In genomic region chr15:94590083-94590482, GRCm38 (mm10) we compare ENCODE assay signal across 8 mouse cellular contexts. TPM values are rescaled to one million over a fixed set of nuclear protein-coding genes. Genes with fewer than 3 reads are reported as not detected.
DNase-seq lines count a peak whose midpoint lies in the region; ATAC-seq and TF ChIP-seq lines count a peak whose summit lies in the region.

No protein-coding gene starts in this region.

- H3K36me3 ChIP-seq in kidney, adult 2 months (ENCODE audit: control insufficient read depth, insufficient read depth, low read length): 0 out of 2 replicates have a peak, but pooled peaks cover under 1% of the 10 kb centered on the region
- peaks cover 11% of the 10 kb centered on the region for H3K36me3 ChIP-seq in hindbrain, embryonic 14.5 days (replicated peaks; ENCODE audit: control insufficient read depth, insufficient read depth)
- H3K36me3 ChIP-seq in midbrain, embryonic 14.5 days (ENCODE audit: control insufficient read depth, insufficient read depth, low read length): peaks cover 10% of the 10 kb centered on the region

- TF ChIP-seq CTCF in kidney, adult 2 months (conservative IDR thresholded peaks at IDR 0.05; ENCODE audit: insufficient read depth, insufficient read length, low read depth, low read length): no peak

- no peaks in the 10 kb centered on the region for H3K27me3 ChIP-seq in kidney, adult 2 months (replicated peaks; ENCODE audit: control insufficient read depth, insufficient read depth, low read length)
- no peaks in the 10 kb centered on the region for H3K27me3 ChIP-seq in hindbrain, embryonic 14.5 days (ENCODE audit: control insufficient read depth, insufficient read depth, low read length)
- no peaks in the 10 kb centered on the region for H3K27me3 ChIP-seq in midbrain, embryonic 14.5 days (ENCODE audit: control insufficient read depth, insufficient read depth, low read length)

- peak overlapping the region; percentile 66; the same call in 1 of the 2 replicates for H3K27ac ChIP-seq in kidney, adult 2 months (ENCODE audit: insufficient read depth, low read depth, low read length)
- no peak overlapping the region for H3K27ac ChIP-seq in brown adipose tissue, adult 24 weeks (replicated peaks; ENCODE audit: low read depth, low read length)
- peak overlapping the region; percentile 55; the same call in 1 of the 2 replicates for H3K27ac ChIP-seq in hindbrain, embryonic 14.5 days
- peak overlapping the region; percentile 66; the same call in 1 of the 2 replicates for H3K27ac ChIP-seq in midbrain, embryonic 14.5 days (replicated peaks; ENCODE audit: low read depth, low read length)

- peak overlapping the region; percentile 64 for H3K4me3 ChIP-seq in kidney, adult 2 months (ENCODE audit: insufficient read depth, low read depth, low read length)
- peak overlapping the region; percentile 54 for H3K4me3 ChIP-seq in brown adipose tissue, adult 24 weeks (ENCODE audit: insufficient read depth, low read depth, low read length)
- peak overlapping the region; percentile 75 for H3K4me3 ChIP-seq in hindbrain, embryonic 14.5 days (replicated peaks; ENCODE audit: low read length)
- H3K4me3 ChIP-seq in midbrain, embryonic 14.5 days (replicated peaks; ENCODE audit: low read depth, low read length): peak overlapping the region; percentile 94

- WGBS in kidney, adult 2 months: 9% methylated on average over 8 of the region's 8 CpGs
- 11% methylated on average over 8 of the region's 8 CpGs for WGBS in hindbrain, embryonic 14.5 days
- WGBS in midbrain, embryonic 14.5 days: 13% methylated on average over 8 of the region's 8 CpGs

- DNase-seq in kidney, adult 2 months: no peak
- no peak for DNase-seq in kidney, adult 9 months
- no peak for DNase-seq in hindbrain, embryonic 14.5 days (ENCODE audit: low spot score)
- no peak for DNase-seq in midbrain, embryonic 14.5 days
- DNase-seq in thymus, postnatal 0 days (ENCODE audit: low spot score): no peak
- no peak for DNase-seq in gastrocnemius, postnatal 4 days (ENCODE audit: low spot score in 2 of 2)
- DNase-seq in embryo, embryonic 11 days: no peak

- TF ChIP-seq POLR2A in kidney, adult 2 months (IDR thresholded peaks at IDR 0.05; ENCODE audit: low read depth, low read length): no peak

- peak overlapping the region; percentile 57 for H3K4me2 ChIP-seq in hindbrain, embryonic 14.5 days (replicated peaks)
- peak overlapping the region; percentile 55 for H3K4me2 ChIP-seq in midbrain, embryonic 14.5 days (ENCODE audit: low read length)

- ATAC-seq in hindbrain, embryonic 14.5 days (ENCODE audit: low FRiP score): peak; percentile 28; the same call in 1 of the 2 replicates
- ATAC-seq in midbrain, embryonic 14.5 days (ENCODE audit: low FRiP score, low TSS enrichment): peak; percentile 29

- peak overlapping the region; percentile 55 for H3K9ac ChIP-seq in hindbrain, embryonic 14.5 days
- peak overlapping the region; percentile 44; the same call in 1 of the 2 replicates for H3K9ac ChIP-seq in midbrain, embryonic 14.5 days (replicated peaks; ENCODE audit: low read length)

- no peaks in the 10 kb centered on the region for H3K9me3 ChIP-seq in hindbrain, embryonic 14.5 days (ENCODE audit: control insufficient read depth, low read length)
- H3K9me3 ChIP-seq in midbrain, embryonic 14.5 days (ENCODE audit: control insufficient read depth, low read length): no peaks in the 10 kb centered on the region

- peaks cover 7% of the 10 kb centered on the region; the same call in 1 of the 2 replicates for H3K4me1 ChIP-seq in kidney, adult 2 months (ENCODE audit: control insufficient read depth, insufficient read depth, low read length)
- H3K4me1 ChIP-seq in brown adipose tissue, adult 24 weeks (ENCODE audit: control insufficient read depth, insufficient read depth, insufficient read length, low read length): no peaks in the 10 kb centered on the region
- peaks cover 17% of the 10 kb centered on the region for H3K4me1 ChIP-seq in hindbrain, embryonic 14.5 days (replicated peaks; ENCODE audit: control insufficient read depth, insufficient read depth, low read length)
- H3K4me1 ChIP-seq in midbrain, embryonic 14.5 days (ENCODE audit: control insufficient read depth, insufficient read depth, low read length): peaks cover 6% of the 10 kb centered on the region

RNA-seq across cellular contexts. Expression of gene Twf1, which starts 0.4 kb away (rescaled TPM):
- polyA plus RNA-seq in kidney, adult 2 months (2012; rRNA removed): 45.0 and 54.2 TPM in 2 replicates
- 40.7 and 53.0 TPM in 2 replicates for polyA plus RNA-seq in brown adipose tissue, adult 24 weeks (2012; ENCODE audit: insufficient read depth, insufficient read length, missing spikeins)
- polyA plus RNA-seq in hindbrain, embryonic 14.5 days (2014; fragmentation: Nextera tagmentation; extraction: Ambion mirVana): 80.3 and 85.3 TPM in 2 replicates
- 82.2 and 99.6 TPM in 2 replicates for polyA plus RNA-seq in midbrain, embryonic 14.5 days (2014; fragmentation: Nextera tagmentation; extraction: Ambion mirVana)
- 54.7 and 61.6 TPM in 2 replicates for polyA plus RNA-seq in thymus, postnatal 0 days (2015; fragmentation: Nextera tagmentation; extraction: Ambion mirVana)
- 10 to 100 TPM; 27.0 to 34.9 TPM for total RNA-seq in gastrocnemius, postnatal 4 days (2021)

RNA-seq across cellular contexts. Expression of gene Tmem117, which starts 38.9 kb away (rescaled TPM):
- 3.3 and 4.6 TPM in 2 replicates for polyA plus RNA-seq in kidney, adult 2 months (2012; rRNA removed)
- polyA plus RNA-seq in brown adipose tissue, adult 24 weeks (2012; ENCODE audit: insufficient read depth, insufficient read length, missing spikeins): not detected in 2 replicates
- polyA plus RNA-seq in hindbrain, embryonic 14.5 days (2014; fragmentation: Nextera tagmentation; extraction: Ambion mirVana): 16.1 and 16.9 TPM in 2 replicates
- 10.0 and 10.5 TPM in 2 replicates for polyA plus RNA-seq in midbrain, embryonic 14.5 days (2014; fragmentation: Nextera tagmentation; extraction: Ambion mirVana)
- 0.55 TPM in 2 replicates for polyA plus RNA-seq in thymus, postnatal 0 days (2015; fragmentation: Nextera tagmentation; extraction: Ambion mirVana)
- 10 to 100 TPM; 28.0 to 29.7 TPM for total RNA-seq in gastrocnemius, postnatal 4 days (2021)

RNA-seq across cellular contexts. Expression of gene Irak4, which starts 46.6 kb away (rescaled TPM):
- 5.9 and 9.7 TPM in 2 replicates for polyA plus RNA-seq in kidney, adult 2 months (2012; rRNA removed)
- 5.7 and 6.0 TPM in 2 replicates for polyA plus RNA-seq in brown adipose tissue, adult 24 weeks (2012; ENCODE audit: insufficient read depth, insufficient read length, missing spikeins)
- polyA plus RNA-seq in hindbrain, embryonic 14.5 days (2014; fragmentation: Nextera tagmentation; extraction: Ambion mirVana): 1.4 and 1.5 TPM in 2 replicates
- 0.62 and 1.6 TPM in 2 replicates for polyA plus RNA-seq in midbrain, embryonic 14.5 days (2014; fragmentation: Nextera tagmentation; extraction: Ambion mirVana)
- polyA plus RNA-seq in thymus, postnatal 0 days (2015; fragmentation: Nextera tagmentation; extraction: Ambion mirVana): 8.7 and 8.9 TPM in 2 replicates
- 1 to 10 TPM; 6.1 to 6.5 TPM for total RNA-seq in gastrocnemius, postnatal 4 days (2021)

RNA-seq across cellular contexts. Expression of gene Pus7l, which starts 46.7 kb away (rescaled TPM):
- 1.7 and 2.1 TPM in 2 replicates for polyA plus RNA-seq in kidney, adult 2 months (2012; rRNA removed)
- 1.7 TPM in 2 replicates for polyA plus RNA-seq in brown adipose tissue, adult 24 weeks (2012; ENCODE audit: insufficient read depth, insufficient read length, missing spikeins)
- 6.5 and 6.7 TPM in 2 replicates for polyA plus RNA-seq in hindbrain, embryonic 14.5 days (2014; fragmentation: Nextera tagmentation; extraction: Ambion mirVana)
- 5.5 and 7.0 TPM in 2 replicates for polyA plus RNA-seq in midbrain, embryonic 14.5 days (2014; fragmentation: Nextera tagmentation; extraction: Ambion mirVana)
- polyA plus RNA-seq in thymus, postnatal 0 days (2015; fragmentation: Nextera tagmentation; extraction: Ambion mirVana): 9.6 and 10.4 TPM in 2 replicates
- 1 to 10 TPM; 3.3 to 4.8 TPM for total RNA-seq in gastrocnemius, postnatal 4 days (2021)
